In the genomic region with DNA sequence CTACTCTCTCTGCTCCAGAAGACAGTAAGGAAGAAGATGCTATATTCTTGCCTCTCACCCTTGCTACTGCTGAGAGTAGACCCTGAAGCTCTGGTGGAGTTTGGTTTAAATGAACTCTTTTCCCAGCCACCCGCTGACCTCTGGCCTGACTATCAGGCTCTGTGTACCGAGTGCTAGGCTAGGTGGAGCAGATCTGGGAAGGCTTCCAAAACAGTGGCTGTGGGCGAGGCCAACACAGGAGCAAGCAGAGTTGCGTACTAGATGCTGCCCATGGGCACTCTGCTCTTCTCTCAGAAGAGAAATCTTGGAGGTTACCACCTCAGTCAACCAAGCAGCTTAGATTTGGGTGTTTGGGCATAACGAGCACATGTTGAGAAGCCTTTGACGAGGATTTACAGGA, we compare ENCODE assay signal across 18 mouse cellular contexts. TPM values are rescaled to one million over a fixed set of nuclear protein-coding genes. Genes with fewer than 3 reads are reported as not detected.
DNase-seq lines count a peak whose midpoint lies in the region; ATAC-seq and TF ChIP-seq lines count a peak whose summit lies in the region.
"Had no signal": no experiment of that assay in that cellular context is flagged by ENCODE, and none has a peak within 500 bp of the region (broad histone marks: within the 10 kb centered on the region; RNA-seq: fewer than 3 reads in every experiment).

No protein-coding gene starts in this region.

- no peaks in the 10 kb centered on the region for H3K9me3 ChIP-seq in liver, embryonic 11.5 days (ENCODE audit: control insufficient read depth, low read length)
- no peaks in the 10 kb centered on the region for H3K9me3 ChIP-seq in midbrain, embryonic 11.5 days (ENCODE audit: control insufficient read depth, low read length)
- H3K9me3 ChIP-seq: forebrain, embryonic 12.5 days; heart, embryonic 15.5 days; hindbrain, embryonic 12.5 days; limb, embryonic 13.5 days; midbrain, embryonic 10.5 days had no signal

- no peaks in the 10 kb centered on the region for H3K27me3 ChIP-seq in liver, embryonic 11.5 days (replicated peaks; ENCODE audit: control insufficient read depth, insufficient read depth, low read length)
- H3K27me3 ChIP-seq in small intestine, adult 2 months (ENCODE audit: control insufficient read depth, insufficient read depth, low read length) = peaks cover 3% of the 10 kb centered on the region
- H3K27me3 ChIP-seq in midbrain, embryonic 11.5 days (ENCODE audit: control insufficient read depth, insufficient read depth, low read length) = no peaks in the 10 kb centered on the region
- H3K27me3 ChIP-seq: CH12.LX; forebrain, embryonic 12.5 days; heart, embryonic 15.5 days; hindbrain, embryonic 12.5 days; limb, embryonic 13.5 days had no signal

- TF ChIP-seq POLR2A in small intestine, adult 2 months (IDR thresholded peaks at IDR 0.05; ENCODE audit: low read depth, low read length) = no peak

- no peak overlapping the region for H3K4me2 ChIP-seq in liver, embryonic 11.5 days
- no peak overlapping the region for H3K4me2 ChIP-seq in midbrain, embryonic 11.5 days
- H3K4me2 ChIP-seq: forebrain, embryonic 12.5 days; heart, embryonic 15.5 days; hindbrain, embryonic 12.5 days; limb, embryonic 13.5 days had no signal

- no peak overlapping the region for H3K9ac ChIP-seq in liver, embryonic 11.5 days (ENCODE audit: low read depth, low read length)
- H3K9ac ChIP-seq in midbrain, embryonic 11.5 days (ENCODE audit: low read length) = no peak overlapping the region
- H3K9ac ChIP-seq: forebrain, embryonic 12.5 days; heart, embryonic 15.5 days; hindbrain, embryonic 12.5 days; limb, embryonic 13.5 days had no signal

- no peaks in the 10 kb centered on the region for H3K36me3 ChIP-seq in liver, embryonic 11.5 days (ENCODE audit: control insufficient read depth, insufficient read depth, low read length)
- no peaks in the 10 kb centered on the region for H3K36me3 ChIP-seq in small intestine, adult 2 months (ENCODE audit: control insufficient read depth, insufficient read depth, low read length)
- no peaks in the 10 kb centered on the region for H3K36me3 ChIP-seq in midbrain, embryonic 11.5 days (ENCODE audit: control insufficient read depth, insufficient read depth, low read length)
- H3K36me3 ChIP-seq: forebrain, embryonic 12.5 days; heart, embryonic 15.5 days; hindbrain, embryonic 12.5 days; limb, embryonic 13.5 days; midbrain, embryonic 10.5 days had no signal

- peaks cover 5% of the 10 kb centered on the region; the same call in 1 of the 2 replicates for H3K4me1 ChIP-seq in liver, embryonic 11.5 days (replicated peaks; ENCODE audit: control insufficient read depth, insufficient read depth, low read length)
- H3K4me1 ChIP-seq in small intestine, adult 2 months (ENCODE audit: control insufficient read depth, insufficient read depth, insufficient read length, low read length) = peaks cover 21% of the 10 kb centered on the region; the same call in 1 of the 2 replicates
- H3K4me1 ChIP-seq in midbrain, embryonic 11.5 days (ENCODE audit: control insufficient read depth, insufficient read depth, low read length) = no peaks in the 10 kb centered on the region
- H3K4me1 ChIP-seq: midbrain, embryonic 10.5 days had no signal

- H3K27ac ChIP-seq in liver, embryonic 11.5 days (ENCODE audit: low read depth, low read length) = no peak overlapping the region
- peak overlapping the region; percentile 70; the same call in 1 of the 2 replicates for H3K27ac ChIP-seq in small intestine, adult 2 months (ENCODE audit: insufficient read depth, low read depth, low read length)
- H3K27ac ChIP-seq in midbrain, embryonic 11.5 days (ENCODE audit: low read depth, low read length) = no peak overlapping the region
- H3K27ac ChIP-seq: forebrain, embryonic 12.5 days; heart, embryonic 15.5 days; hindbrain, embryonic 12.5 days; limb, embryonic 13.5 days; midbrain, embryonic 10.5 days had no signal

- 81% methylated on average over 6 of the region's 6 CpGs for WGBS in liver, embryonic 11.5 days
- 43% methylated on average over 6 of the region's 6 CpGs for WGBS in small intestine, adult 2 months
- WGBS in midbrain, embryonic 11.5 days = 96% methylated on average over 6 of the region's 6 CpGs

- TF ChIP-seq CTCF in small intestine, adult 2 months (IDR thresholded peaks at IDR 0.05; ENCODE audit: extremely low read depth, insufficient read length, insufficient replicate concordance, low read depth, low read length) = no peak

- no peak for ATAC-seq in liver, embryonic 11.5 days (replicated peaks; ENCODE audit: low FRiP score)
- ATAC-seq in midbrain, embryonic 11.5 days (ENCODE audit: low FRiP score) = no peak
- ATAC-seq: lung, postnatal 0 days had no signal

- DNase-seq in adrenal gland, postnatal 10 days = peak; percentile 65
- no peak for DNase-seq in adrenal gland, adult 18-20 months (ENCODE audit: low spot score in 2 of 2)
- DNase-seq in liver = peak; percentile 49
- no peak for DNase-seq in liver, embryonic 11.5 days (ENCODE audit: low spot score)
- DNase-seq in kidney, postnatal 36 days = peak; percentile 71 to 77
- DNase-seq in right cerebral cortex, adult 18-20 months = no peak
- no peak for DNase-seq in midbrain, embryonic 11.5 days (ENCODE audit: low spot score, missing footprints)
- DNase-seq: cerebellum, adult 18-20 months; gastrocnemius, postnatal 36 days; thymus, postnatal 36 days had no signal

- no peak overlapping the region for H3K4me3 ChIP-seq in liver, embryonic 11.5 days (ENCODE audit: low read depth, low read length)
- no peak overlapping the region for H3K4me3 ChIP-seq in small intestine, adult 2 months (ENCODE audit: low read depth, low read length)
- no peak overlapping the region for H3K4me3 ChIP-seq in midbrain, embryonic 11.5 days (ENCODE audit: low read depth, low read length)
- H3K4me3 ChIP-seq: forebrain, embryonic 12.5 days; heart, embryonic 15.5 days; hindbrain, embryonic 12.5 days; limb, embryonic 13.5 days; midbrain, embryonic 10.5 days had no signal

RNA-seq across cellular contexts. Expression of gene Papss2, which starts 22.3 kb away (rescaled TPM):
- 10 to 100 TPM; 24.5 to 34.6 TPM for total RNA-seq in adrenal gland, postnatal 10 days (2021)
- 10 to 100 TPM; 13.1 to 15.5 TPM for total RNA-seq in adrenal gland, adult 18-20 months (2021)
- 3.4 and 3.5 TPM in 2 replicates for polyA plus RNA-seq in liver, embryonic 11.5 days (2014; fragmentation: Nextera tagmentation; extraction: Ambion mirVana)
- 24.3 and 219 TPM in 2 replicates for polyA plus RNA-seq in small intestine, adult 2 months (2012; rRNA removed)
- 1.7 and 2.1 TPM in 2 replicates for polyA plus RNA-seq in midbrain, embryonic 11.5 days (2014; fragmentation: Nextera tagmentation; extraction: Ambion mirVana)

Comparison
In these comparisons a context has a peak if more than half of its experiments do, and no peak if none do; other contexts are left out.
1. DNase-seq: peak in adrenal gland, postnatal 10 days (single experiment), liver (single experiment) and kidney, postnatal 36 days (2 of 2); none in adrenal gland, adult 18-20 months (0 of 2), liver, embryonic 11.5 days (single experiment), right cerebral cortex, adult 18-20 months (single experiment) and midbrain, embryonic 11.5 days (single experiment).